In genomic region chr3:142345235-142346125, GRCm38 (mm10) we compare ENCODE assay signal across 13 mouse cellular contexts. TPM values are rescaled to one million over a fixed set of nuclear protein-coding genes. Genes with fewer than 3 reads are reported as not detected.
DNase-seq lines count a peak whose midpoint lies in the region; ATAC-seq and TF ChIP-seq lines count a peak whose summit lies in the region.
"Had no signal": no experiment of that assay in that cellular context is flagged by ENCODE, and none has a peak within 500 bp of the region (broad histone marks: within the 10 kb centered on the region; RNA-seq: fewer than 3 reads in every experiment).

No protein-coding gene starts in this region.

- WGBS in heart, adult 2 months, result 34% methylated on average over 8 of the region's 8 CpGs
- 63% methylated on average over 8 of the region's 8 CpGs for WGBS in lung, embryonic 16.5 days

- no peak for TF ChIP-seq POLR2A in heart, adult 2 months (IDR thresholded peaks at IDR 0.05; ENCODE audit: insufficient read depth, low read depth, low read length)

- H3K4me3 ChIP-seq in heart, adult 2 months, result no peak overlapping the region
- H3K4me3 ChIP-seq in lung, embryonic 16.5 days (ENCODE audit: low read length), result no peak overlapping the region
- H3K4me3 ChIP-seq: limb, embryonic 15.5 days; neural tube, embryonic 12.5 days had no signal

- intact Hi-C loops in heart, adult 2 months (cut with DNase I), result loop anchor here (2.0 to 5.0 kb wide), 2 partner anchors 33 to 49 kb away; partner anchors contain the start of gene Pdlim5
- intact Hi-C loops in heart, postnatal 36 days (cut with DNase I), result no loop called here

- peak overlapping the region; percentile 47 for H3K27ac ChIP-seq in heart, adult 2 months
- no peak overlapping the region for H3K27ac ChIP-seq in lung, embryonic 16.5 days (ENCODE audit: low read length)
- H3K27ac ChIP-seq: limb, embryonic 15.5 days; neural tube, embryonic 12.5 days had no signal

- H3K36me3 ChIP-seq in heart, adult 2 months (ENCODE audit: control insufficient read depth, insufficient read depth, low read length), result peaks cover 41% of the 10 kb centered on the region
- 0 out of 2 replicates have a peak, but pooled peaks cover 2% of the 10 kb centered on the region for H3K36me3 ChIP-seq in lung, embryonic 16.5 days (ENCODE audit: control insufficient read depth, insufficient read depth, low read length)
- H3K36me3 ChIP-seq: neural tube, embryonic 12.5 days had no signal

- H3K9me3 ChIP-seq in lung, embryonic 16.5 days (ENCODE audit: control insufficient read depth, low read length), result no peaks in the 10 kb centered on the region
- H3K9me3 ChIP-seq: limb, embryonic 15.5 days had no signal

- no peak for TF ChIP-seq EP300 in heart, adult 2 months (IDR thresholded peaks at IDR 0.05; ENCODE audit: insufficient read depth, low read depth, low read length)

- H3K27me3 ChIP-seq in heart, adult 2 months (ENCODE audit: control insufficient read depth, insufficient read depth, low read length), result no peaks in the 10 kb centered on the region
- no peaks in the 10 kb centered on the region for H3K27me3 ChIP-seq in lung, embryonic 16.5 days (ENCODE audit: control insufficient read depth, insufficient read depth, low read depth, low read length)
- H3K27me3 ChIP-seq: neural tube, embryonic 12.5 days had no signal

- DNase-seq in heart, adult 2 months, result no peak
- no peak for DNase-seq in heart, postnatal 36 days
- DNase-seq in lung, adult 18-20 months, result no peak
- peak; percentile 70 for DNase-seq in adipocyte (ENCODE audit: low spot score)
- peak; percentile 38 for DNase-seq in yolk sac, embryonic 10.5 days (ENCODE audit: low spot score)
- DNase-seq in spleen, postnatal 36 days (ENCODE audit: low spot score in 2 of 2), result no peak
- DNase-seq: cerebellum, adult 9-10 months; midbrain, embryonic 14.5 days; spleen, adult 18-20 months had no signal

- H3K4me1 ChIP-seq in heart, adult 2 months (ENCODE audit: control insufficient read depth, insufficient read depth, low read length), result peaks cover 7% of the 10 kb centered on the region
- H3K4me1 ChIP-seq in lung, embryonic 16.5 days (replicated peaks; ENCODE audit: control insufficient read depth, insufficient read depth, low read length), result peaks cover 12% of the 10 kb centered on the region
- H3K4me1 ChIP-seq: neural tube, embryonic 12.5 days had no signal

- peak; percentile 56 for ATAC-seq in lung, embryonic 16.5 days (ENCODE audit: low read depth)
- ATAC-seq: forebrain, embryonic 14.5 days had no signal

- H3K9ac ChIP-seq in heart, adult 2 months (ENCODE audit: low read depth, low read length), result no peak overlapping the region
- no peak overlapping the region for H3K9ac ChIP-seq in lung, embryonic 16.5 days (ENCODE audit: low read length)
- H3K9ac ChIP-seq: limb, embryonic 15.5 days; neural tube, embryonic 12.5 days had no signal

- TF ChIP-seq CTCF in heart, adult 2 months (IDR thresholded peaks at IDR 0.05), result no peak

- no peaks in the 10 kb centered on the region for H3K79me2 ChIP-seq in heart, adult 2 months (replicated peaks; ENCODE audit: control insufficient read depth, insufficient read depth, low read length)

- H3K4me2 ChIP-seq in lung, embryonic 16.5 days (ENCODE audit: low read depth, low read length), result no peak overlapping the region
- H3K4me2 ChIP-seq: limb, embryonic 15.5 days; neural tube, embryonic 12.5 days had no signal

RNA-seq across cellular contexts. Expression of gene Pdlim5, which starts 50.0 kb away (rescaled TPM):
- total RNA-seq in heart, adult 2 months (2021), result 100 to 1,000 TPM; 609 to 668 TPM
- 508 and 956 TPM in 2 replicates for polyA plus RNA-seq in heart, adult 2 months (2012; rRNA removed)
- total RNA-seq in heart, postnatal 36 days (2021), result 100 to 1,000 TPM; 634 to 793 TPM
- polyA plus RNA-seq in lung, embryonic 16.5 days (2015; fragmentation: Nextera tagmentation; extraction: Ambion mirVana), result 28.3 and 33.4 TPM in 2 replicates

Comparison
In these comparisons a context has a peak if more than half of its experiments do, and no peak if none do; other contexts are left out.
1. DNase-seq: peak in adipocyte (single experiment) and yolk sac, embryonic 10.5 days (single experiment); none in heart, adult 2 months (0 of 2), heart, postnatal 36 days (0 of 2), lung, adult 18-20 months (0 of 2) and spleen, postnatal 36 days (0 of 2).